Mouse (Mus musculus): ENCODE results near the gene Plvap. TPM values are rescaled to one million over a fixed set of nuclear protein-coding genes. Genes with fewer than 3 reads are reported as not detected.

Plvap gene
- polyA plus RNA-seq, 1 experiment from 2014 or later = 135 TPM

- DNase-seq (no peak), ATAC-seq (ENCODE audit: insufficient read depth) (no peak)
- Histone ChIP-seq H3K27ac (ENCODE audit: low read depth) (no peak overlapping the region), H3K4me1 (ENCODE audit: insufficient read depth) (no peaks in the 10 kb centered on the region), H3K9ac (no peak overlapping the region), H3K9me3 (ENCODE audit: low read depth, low read length) (no peaks in the 10 kb centered on the region), H3K4me2 (no peak overlapping the region), H3K27me3 (ENCODE audit: insufficient read depth, low read length) (peaks cover 9% of the 10 kb centered on the region), H3K4me3 (ENCODE audit: low read depth, low read length) (no peak overlapping the region), H3K36me3 (ENCODE audit: insufficient read depth) (no peaks in the 10 kb centered on the region)
- WGBS = 61% methylated on average over 15 of the region's 15 CpGs
- no peak for TF ChIP-seq CTCF (IDR thresholded peaks at IDR 0.05; ENCODE audit: low read depth)
Observed at GRCm38 (mm10) chr8:71513018-71513754, 1.6 kb upstream of the Plvap start.

GRCm38 (mm10) chr8:71509316-71509715 lies 2.2 kb downstream of the Plvap start:
- peaks cover 33% of the 10 kb centered on the region for H3K27me3 ChIP-seq (ENCODE audit: insufficient read depth, low read length)
- WGBS = 65% methylated on average over 2 of the region's 2 CpGs
- ATAC-seq (ENCODE audit: insufficient read depth) = no peak
- no peak for TF ChIP-seq CTCF (IDR thresholded peaks at IDR 0.05; ENCODE audit: low read depth)
- DNase-seq = no peak
- no peaks in the 10 kb centered on the region for H3K4me1 ChIP-seq (ENCODE audit: insufficient read depth)
- H3K9me3 ChIP-seq (ENCODE audit: low read depth, low read length) = no peaks in the 10 kb centered on the region
- peak overlapping the region; percentile 22 for H3K4me3 ChIP-seq (ENCODE audit: low read depth, low read length)
- H3K9ac ChIP-seq = no peak overlapping the region
- H3K36me3 ChIP-seq (ENCODE audit: insufficient read depth) = 0 out of 2 replicates have a peak, but pooled peaks cover 4% of the 10 kb centered on the region
- no peak overlapping the region for H3K27ac ChIP-seq (ENCODE audit: low read depth)
- H3K4me2 ChIP-seq = peak overlapping the region; percentile 51

- no peak for TF ChIP-seq CTCF (IDR thresholded peaks at IDR 0.05; ENCODE audit: low read depth)
- Histone ChIP-seq H3K9ac (peak overlapping the region; percentile 29), H3K27ac (ENCODE audit: low read depth) (no peak overlapping the region), H3K9me3 (ENCODE audit: low read depth, low read length) (no peaks in the 10 kb centered on the region), H3K4me2 (peak overlapping the region; percentile 75), H3K4me1 (ENCODE audit: insufficient read depth) (no peaks in the 10 kb centered on the region), H3K4me3 (ENCODE audit: low read depth, low read length) (peak overlapping the region; percentile 41), H3K36me3 (ENCODE audit: insufficient read depth) (0 out of 2 replicates have a peak, but pooled peaks cover 4% of the 10 kb centered on the region), H3K27me3 (ENCODE audit: insufficient read depth, low read length) (peaks cover 33% of the 10 kb centered on the region)
- ATAC-seq (ENCODE audit: insufficient read depth) (peak; percentile 62), DNase-seq (peak; percentile 94)
- under 1% methylated on average over 61 of the region's 61 CpGs for WGBS
Observed at GRCm38 (mm10) chr8:71507589-71508104, 3.9 kb downstream of the Plvap start.

GRCm38 (mm10) chr8:71505979-71506378 lies 5.6 kb downstream of the Plvap start:
- no peaks in the 10 kb centered on the region for H3K4me1 ChIP-seq (ENCODE audit: insufficient read depth)
- TF ChIP-seq CTCF (IDR thresholded peaks at IDR 0.05; ENCODE audit: low read depth) = no peak
- WGBS = 80% methylated on average over 4 of the region's 4 CpGs
- ATAC-seq (ENCODE audit: insufficient read depth) = no peak
- 0 out of 2 replicates have a peak, but pooled peaks cover 4% of the 10 kb centered on the region for H3K36me3 ChIP-seq (ENCODE audit: insufficient read depth)
- no peak overlapping the region for H3K4me3 ChIP-seq (ENCODE audit: low read depth, low read length)
- no peaks in the 10 kb centered on the region for H3K9me3 ChIP-seq (ENCODE audit: low read depth, low read length)
- DNase-seq = no peak
- no peak overlapping the region for H3K9ac ChIP-seq
- H3K4me2 ChIP-seq = no peak overlapping the region
- H3K27ac ChIP-seq (ENCODE audit: low read depth) = no peak overlapping the region
- peaks cover 33% of the 10 kb centered on the region for H3K27me3 ChIP-seq (ENCODE audit: insufficient read depth, low read length)

- Histone ChIP-seq H3K9me3 (ENCODE audit: low read depth, low read length) (no peaks in the 10 kb centered on the region), H3K9ac (no peak overlapping the region), H3K4me2 (no peak overlapping the region), H3K27ac (ENCODE audit: low read depth) (no peak overlapping the region), H3K4me1 (ENCODE audit: insufficient read depth) (no peaks in the 10 kb centered on the region), H3K36me3 (ENCODE audit: insufficient read depth) (0 out of 2 replicates have a peak, but pooled peaks cover 4% of the 10 kb centered on the region), H3K27me3 (ENCODE audit: insufficient read depth, low read length) (peaks cover 33% of the 10 kb centered on the region), H3K4me3 (ENCODE audit: low read depth, low read length) (no peak overlapping the region)
- TF ChIP-seq CTCF (IDR thresholded peaks at IDR 0.05; ENCODE audit: low read depth) = no peak
- no peak for DNase-seq
- ATAC-seq (ENCODE audit: insufficient read depth) = no peak
- WGBS = 91% methylated on average over 4 of the region's 4 CpGs
Observed at GRCm38 (mm10) chr8:71505326-71505725, 6.2 kb downstream of the Plvap start.

GRCm38 (mm10) chr8:71504349-71504748 lies 7.2 kb downstream of the Plvap start:
- WGBS = 86% methylated on average over 4 of the region's 4 CpGs
- ATAC-seq (ENCODE audit: insufficient read depth) (no peak), DNase-seq (no peak)
- peaks cover 33% of the 10 kb centered on the region for H3K27me3 ChIP-seq (ENCODE audit: insufficient read depth, low read length)
- no peaks in the 10 kb centered on the region for H3K9me3 ChIP-seq (ENCODE audit: low read depth, low read length)
- no peak overlapping the region for H3K27ac ChIP-seq (ENCODE audit: low read depth)
- TF ChIP-seq CTCF (IDR thresholded peaks at IDR 0.05; ENCODE audit: low read depth) = no peak
- no peak overlapping the region for H3K9ac ChIP-seq
- H3K4me1 ChIP-seq (ENCODE audit: insufficient read depth) = peaks cover under 1% of the 10 kb centered on the region; the same call in 1 of the 2 replicates
- H3K4me3 ChIP-seq (ENCODE audit: low read depth, low read length) = no peak overlapping the region
- no peak overlapping the region for H3K4me2 ChIP-seq
- 0 out of 2 replicates have a peak, but pooled peaks cover 4% of the 10 kb centered on the region for H3K36me3 ChIP-seq (ENCODE audit: insufficient read depth)
